Mouse (Mus musculus) small intestine, adult 2 months (tissue): ENCODE measurements around the gene Ascl1. TPM values are rescaled to one million over a fixed set of nuclear protein-coding genes. Genes with fewer than 3 reads are reported as not detected.

Source experiments
- H3K27ac ChIP-seq: fragments of 200-500 bp; 2 replicates; pipeline ENCODE4 v1.5.1; 2012; ENCODE audit warnings: low read depth, low read length, control low read depth, inconsistent platforms; ENCODE audit not compliant: insufficient read depth
- H3K27me3 ChIP-seq: fragments of 200-500 bp; 2 replicates; pipeline ENCODE4 v1.6.1; 2012; ENCODE audit warnings: mild to moderate bottlenecking, moderate library complexity, low read length, inconsistent platforms; ENCODE audit not compliant: control insufficient read depth, insufficient read depth
- H3K36me3 ChIP-seq: fragments of 200-500 bp; 2 replicates; pipeline ENCODE4 v1.6.1; 2012; ENCODE audit warnings: mild to moderate bottlenecking, low read length, control low read depth, inconsistent platforms; ENCODE audit not compliant: control insufficient read depth, insufficient read depth
- H3K4me1 ChIP-seq: fragments of 200-500 bp; 2 replicates; pipeline ENCODE4 v1.6.1; 2012; ENCODE audit warnings: low read length, inconsistent platforms, mixed read lengths; ENCODE audit not compliant: control insufficient read depth, insufficient read depth, insufficient read length
- H3K4me3 ChIP-seq: fragments of 200-500 bp; 2 replicates; pipeline ENCODE4 v1.5.1; 2012; ENCODE audit warnings: low read depth, mild to moderate bottlenecking, control low read depth, inconsistent platforms, low read length, moderate library complexity
- CTCF ChIP-seq: fragments of 200-500 bp; IDR thresholded peaks from 2 replicates; pipeline ENCODE4 v1.5.1; 2012; ENCODE audit warnings: low read depth, mild to moderate bottlenecking, control low read depth, inconsistent platforms, low read length, moderate library complexity, mixed read lengths; ENCODE audit not compliant: insufficient replicate concordance, insufficient read length; ENCODE audit errors: extremely low read depth
- POLR2A ChIP-seq: fragments of 200-500 bp; IDR thresholded peaks from 2 replicates; pipeline ENCODE4 v1.6.1; 2012; ENCODE audit warnings: low read depth, mild to moderate bottlenecking, control low read depth, inconsistent platforms, low read length, moderate library complexity
- WGBS: fragments of 180-500 bp; shearing (Covaris S2); methylation state at CpG from one replicate; pipeline ENCODE4 v1.1.7; 2018; 5-methylcytosine and 5-hydroxymethylcytosine counted together
- polyA plus RNA-seq: library from polyadenylated mRNA; depleted of rRNA; stranded (reverse); fragments of >200 nt; gene quantifications from 2 replicates; pipeline ENCODE4 v1.2.3, GENCODE M21; 2012

Gene Ascl1
- polyA plus RNA-seq, 1 experiment: 0.27 TPM

GRCm38 (mm10) chr10:87485721-87486620 is 7.5 kb downstream of the Ascl1 start:
- no peak for TF ChIP-seq POLR2A
- TF ChIP-seq CTCF: no peak
- H3K27ac ChIP-seq: no peak overlapping the region
- H3K4me3 ChIP-seq: no peak overlapping the region
- WGBS: 2% methylated on average over 33 of the region's 33 CpGs
- H3K4me1 ChIP-seq: no peaks in the 10 kb centered on the region
- no peaks in the 10 kb centered on the region for H3K36me3 ChIP-seq
- H3K27me3 ChIP-seq: peaks cover 11% of the 10 kb centered on the region

- WGBS: 8% methylated on average over 17 of the region's 17 CpGs
- Histone ChIP-seq H3K27me3 (peaks cover 11% of the 10 kb centered on the region), H3K36me3 (no peaks in the 10 kb centered on the region), H3K4me3 (no peak overlapping the region), H3K27ac (no peak overlapping the region), H3K4me1 (no peaks in the 10 kb centered on the region)
- TF ChIP-seq POLR2A (no peak), CTCF (no peak)
Observed at GRCm38 (mm10) chr10:87484831-87485720, 8.4 kb downstream of the Ascl1 start.

GRCm38 (mm10) chr10:87477895-87478294 is 15.6 kb downstream of the Ascl1 start:
- Histone ChIP-seq H3K36me3 (no peaks in the 10 kb centered on the region), H3K27me3 (no peaks in the 10 kb centered on the region), H3K4me1 (no peaks in the 10 kb centered on the region), H3K27ac (no peak overlapping the region), H3K4me3 (no peak overlapping the region)
- 63% methylated on average over 5 of the region's 5 CpGs for WGBS
- TF ChIP-seq CTCF (no peak), POLR2A (no peak)

GRCm38 (mm10) chr10:87474971-87475370 is 18.5 kb downstream of the Ascl1 start:
- Histone ChIP-seq H3K27ac (no peak overlapping the region), H3K36me3 (no peaks in the 10 kb centered on the region), H3K4me3 (no peak overlapping the region), H3K4me1 (no peaks in the 10 kb centered on the region), H3K27me3 (no peaks in the 10 kb centered on the region)
- WGBS: 82% methylated on average over 2 of the region's 2 CpGs
- TF ChIP-seq POLR2A (no peak), CTCF (no peak)

GRCm38 (mm10) chr10:87473475-87474131 is 19.9 kb downstream of the Ascl1 start:
- no peaks in the 10 kb centered on the region for H3K4me1 ChIP-seq

GRCm38 (mm10) chr10:87450777-87451176 is 42.7 kb downstream of the Ascl1 start:
- Histone ChIP-seq H3K36me3 (no peaks in the 10 kb centered on the region), H3K4me1 (no peaks in the 10 kb centered on the region), H3K4me3 (no peak overlapping the region), H3K27me3 (no peaks in the 10 kb centered on the region), H3K27ac (no peak overlapping the region)
- TF ChIP-seq CTCF: no peak
- no peak for TF ChIP-seq POLR2A
- 78% methylated on average over 3 of the region's 3 CpGs for WGBS

More at GRCm38 (mm10) chr10:87473475-87474131, 19.9 kb downstream of the Ascl1 start:
- 72% methylated on average over 10 of the region's 10 CpGs for WGBS
- H3K4me3 ChIP-seq: no peak overlapping the region
- H3K27ac ChIP-seq: no peak overlapping the region
- no peaks in the 10 kb centered on the region for H3K27me3 ChIP-seq
- TF ChIP-seq POLR2A: no peak
- TF ChIP-seq CTCF: no peak
- no peaks in the 10 kb centered on the region for H3K36me3 ChIP-seq

- no peak overlapping the region for H3K27ac ChIP-seq
- no peaks in the 10 kb centered on the region for H3K4me1 ChIP-seq
- no peaks in the 10 kb centered on the region for H3K27me3 ChIP-seq
- no peaks in the 10 kb centered on the region for H3K36me3 ChIP-seq
- TF ChIP-seq POLR2A (no peak), CTCF (no peak)
- 75% methylated on average over 6 of the region's 6 CpGs for WGBS
- no peak overlapping the region for H3K4me3 ChIP-seq
Observed at GRCm38 (mm10) chr10:87449368-87449767, 44.1 kb downstream of the Ascl1 start.
